Mouse (Mus musculus) cortical plate, adult 2 months (tissue): ENCODE results near the gene Tmem208. TPM values are rescaled to one million over a fixed set of nuclear protein-coding genes. Genes with fewer than 3 reads are reported as not detected.

Source experiments
- H3K27ac ChIP-seq: fragments of 200-500 bp; 2 replicates; pipeline ENCODE4 v1.5.1; 2012; ENCODE audit warnings: low read length, control low read depth, inconsistent platforms; ENCODE audit not compliant: insufficient read depth
- H3K4me1 ChIP-seq: fragments of 200-500 bp; 2 replicates; pipeline ENCODE4 v1.6.1; 2011; ENCODE audit warnings: low read length; ENCODE audit not compliant: control insufficient read depth, insufficient read depth
- H3K4me3 ChIP-seq: fragments of 200-500 bp; 2 replicates; pipeline ENCODE4 v1.5.1; 2011; ENCODE audit warnings: mild to moderate bottlenecking, low read length, control low read depth; ENCODE audit not compliant: insufficient read depth
- CTCF ChIP-seq: fragments of 200-500 bp; IDR thresholded peaks from 2 replicates; pipeline ENCODE4 v1.5.1; 2011; ENCODE audit warnings: mild to moderate bottlenecking, control low read depth, low read length; ENCODE audit not compliant: insufficient read depth; ENCODE audit errors: extremely low read depth
- POLR2A ChIP-seq: fragments of 200-500 bp; IDR thresholded peaks from 2 replicates; pipeline ENCODE4 v1.6.1; 2011; ENCODE audit warnings: mild to moderate bottlenecking, low read length, control low read depth; ENCODE audit not compliant: insufficient read depth; ENCODE audit errors: extremely low read depth
- polyA plus RNA-seq: library from polyadenylated mRNA; depleted of rRNA; stranded (reverse); fragments of >200 nt; gene quantifications from 2 replicates; pipeline ENCODE4 v1.2.3, GENCODE M21; 2012

Gene Tmem208
- polyA plus RNA-seq, 1 experiment, result 78.1 TPM

- TF ChIP-seq CTCF (no peak), POLR2A (no peak)
- 0 out of 2 replicates have a peak within 1 kb of the TSS, but pooled peaks have one; percentile 43 for H3K27ac ChIP-seq
- peak within 1 kb of the TSS; percentile 78 for H3K4me3 ChIP-seq
- H3K4me1 ChIP-seq, result 0 out of 2 replicates have a peak, but pooled peaks cover 2% of the 10 kb centered on the region
Observed at GRCm38 (mm10) chr8:105297511-105298192, 28.5 kb upstream of the Tmem208 start, which contains the start of gene E2f4. E2f4 (plus strand) TSS chr8:105297663.

- Histone ChIP-seq H3K27ac (no peak overlapping the region), H3K4me3 (peak overlapping the region; percentile 78), H3K4me1 (0 out of 2 replicates have a peak, but pooled peaks cover 2% of the 10 kb centered on the region)
- TF ChIP-seq CTCF (no peak), POLR2A (no peak)
Observed at GRCm38 (mm10) chr8:105298351-105299252, 27.6 kb upstream of the Tmem208 start.

GRCm38 (mm10) chr8:105299962-105300361 is 26.2 kb upstream of the Tmem208 start:
- TF ChIP-seq CTCF (no peak), POLR2A (no peak)
- H3K4me1 ChIP-seq, result 0 out of 2 replicates have a peak, but pooled peaks cover 2% of the 10 kb centered on the region
- no peak overlapping the region for H3K27ac ChIP-seq

GRCm38 (mm10) chr8:105303396-105303795 is 22.8 kb upstream of the Tmem208 start:
- Histone ChIP-seq H3K4me3 (no peak overlapping the region), H3K27ac (no peak overlapping the region), H3K4me1 (peaks cover 5% of the 10 kb centered on the region; the same call in 1 of the 2 replicates)
- TF ChIP-seq POLR2A (no peak), CTCF (no peak)

More at GRCm38 (mm10) chr8:105299962-105300361, 26.2 kb upstream of the Tmem208 start:
- H3K4me3 ChIP-seq, result no peak overlapping the region

GRCm38 (mm10) chr8:105303874-105304273 is 22.3 kb upstream of the Tmem208 start:
- peaks cover 5% of the 10 kb centered on the region; the same call in 1 of the 2 replicates for H3K4me1 ChIP-seq
- no peak for TF ChIP-seq CTCF
- no peak for TF ChIP-seq POLR2A
- H3K27ac ChIP-seq, result no peak overlapping the region
- H3K4me3 ChIP-seq, result no peak overlapping the region

GRCm38 (mm10) chr8:105304325-105305210 is 21.6 kb upstream of the Tmem208 start:
- H3K27ac ChIP-seq, result no peak overlapping the region
- no peak overlapping the region for H3K4me3 ChIP-seq
- TF ChIP-seq CTCF, result no peak
- TF ChIP-seq POLR2A, result peak; percentile 54; the same call in 1 of the 2 replicates
- peaks cover 3% of the 10 kb centered on the region; the same call in 1 of the 2 replicates for H3K4me1 ChIP-seq

GRCm38 (mm10) chr8:105305211-105306145 is 20.7 kb upstream of the Tmem208 start, which contains the start of gene Elmo3:
Elmo3 (plus strand) TSS chr8:105305601.
- TF ChIP-seq POLR2A (peak; percentile 34; the same call in 1 of the 2 replicates), CTCF (no peak)
- H3K27ac ChIP-seq, result 0 out of 2 replicates have a peak within 1 kb of the TSS, but pooled peaks have one; percentile 22
- H3K4me1 ChIP-seq, result peaks cover 3% of the 10 kb centered on the region; the same call in 1 of the 2 replicates
- peak within 1 kb of the TSS; percentile 21 for H3K4me3 ChIP-seq
